In the genomic region with DNA sequence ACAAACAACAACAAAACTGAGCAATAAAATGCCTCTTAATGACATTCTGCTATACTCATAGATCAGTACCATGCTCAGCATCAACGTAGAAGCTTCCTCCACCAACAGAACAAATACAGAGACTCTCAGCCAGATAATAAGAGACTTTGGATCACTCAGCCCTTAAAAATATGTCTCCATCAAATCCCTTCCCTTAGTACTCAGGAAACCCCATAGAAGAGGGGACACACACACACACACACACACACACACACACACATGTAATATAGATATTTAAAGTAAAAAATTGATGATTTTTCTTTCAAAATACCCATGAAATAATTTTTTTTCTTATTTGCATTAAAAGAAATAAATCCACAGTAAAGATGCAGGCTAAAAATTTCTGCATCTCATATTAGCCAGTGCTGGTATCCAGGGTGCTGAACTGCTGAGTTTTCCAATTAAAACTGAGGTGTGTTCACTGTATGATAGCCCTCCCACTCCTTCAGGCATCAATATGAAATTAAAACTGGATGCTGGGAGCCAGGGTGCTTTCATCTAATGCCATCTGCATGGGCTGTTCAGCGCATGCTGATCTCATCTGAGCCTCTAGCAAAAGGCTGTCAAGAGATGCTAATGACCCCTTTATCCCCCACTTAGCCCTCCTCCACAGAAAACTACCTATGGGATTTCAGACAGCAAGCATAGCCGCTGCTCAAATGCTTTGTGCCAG, we compare ENCODE assay signal across 16 mouse cellular contexts.
A peak's percentile ranks its signal among the peaks of the same experiment; 100 is the strongest.
DNase-seq lines count a peak whose midpoint lies in the region; ATAC-seq and TF ChIP-seq lines count a peak whose summit lies in the region.
"Had no signal": no experiment of that assay in that cellular context is flagged by ENCODE, and none has a peak within 500 bp of the region (broad histone marks: within the 10 kb centered on the region; RNA-seq: fewer than 3 reads in every experiment).

No protein-coding gene starts in this region.

- H3K9ac ChIP-seq in forebrain, embryonic 11.5 days (ENCODE audit: low read length): no peak overlapping the region
- no peak overlapping the region for H3K9ac ChIP-seq in forebrain, postnatal 0 days
- no peak overlapping the region for H3K9ac ChIP-seq in midbrain, embryonic 13.5 days (replicated peaks)
- H3K9ac ChIP-seq: embryonic facial prominence, embryonic 13.5 days had no signal

- H3K4me1 ChIP-seq in forebrain, embryonic 11.5 days (replicated peaks; ENCODE audit: control insufficient read depth, insufficient read depth, low read length): no peaks in the 10 kb centered on the region; the same call in 1 of the 2 replicates
- peaks cover 9% of the 10 kb centered on the region for H3K4me1 ChIP-seq in forebrain, embryonic 10.5 days
- no peaks in the 10 kb centered on the region for H3K4me1 ChIP-seq in forebrain, postnatal 0 days (ENCODE audit: insufficient read depth)
- H3K4me1 ChIP-seq in midbrain, embryonic 13.5 days (replicated peaks): peaks cover 20% of the 10 kb centered on the region
- H3K4me1 ChIP-seq: embryonic facial prominence, embryonic 13.5 days had no signal

- no peaks in the 10 kb centered on the region for H3K27me3 ChIP-seq in forebrain, embryonic 11.5 days (ENCODE audit: control insufficient read depth, insufficient read depth, low read length)
- H3K27me3 ChIP-seq in forebrain, embryonic 10.5 days (ENCODE audit: poor library complexity, severe bottlenecking): no peaks in the 10 kb centered on the region
- no peaks in the 10 kb centered on the region for H3K27me3 ChIP-seq in forebrain, postnatal 0 days (ENCODE audit: insufficient read depth, low read length)
- no peaks in the 10 kb centered on the region for H3K27me3 ChIP-seq in midbrain, embryonic 13.5 days
- H3K27me3 ChIP-seq: CH12.LX; embryonic facial prominence, embryonic 13.5 days had no signal

- TF ChIP-seq POLR2A in brain, embryonic 14.5 days (IDR thresholded peaks at IDR 0.05; ENCODE audit: borderline replicate concordance, extremely low read depth, insufficient read depth, insufficient read length, poor library complexity, severe bottlenecking): no peak

- no peaks in the 10 kb centered on the region for H3K36me3 ChIP-seq in forebrain, embryonic 11.5 days (ENCODE audit: control insufficient read depth, insufficient read depth, low read length)
- H3K36me3 ChIP-seq in forebrain, embryonic 10.5 days (replicated peaks): no peaks in the 10 kb centered on the region
- H3K36me3 ChIP-seq in forebrain, postnatal 0 days (ENCODE audit: insufficient read depth): no peaks in the 10 kb centered on the region
- H3K36me3 ChIP-seq in midbrain, embryonic 13.5 days: no peaks in the 10 kb centered on the region
- H3K36me3 ChIP-seq: embryonic facial prominence, embryonic 13.5 days had no signal

- no peak overlapping the region for H3K4me2 ChIP-seq in forebrain, embryonic 11.5 days (ENCODE audit: low read depth, low read length, severe bottlenecking)
- no peak overlapping the region for H3K4me2 ChIP-seq in forebrain, postnatal 0 days (ENCODE audit: low read depth)
- H3K4me2 ChIP-seq in midbrain, embryonic 13.5 days (replicated peaks): no peak overlapping the region
- H3K4me2 ChIP-seq: embryonic facial prominence, embryonic 13.5 days had no signal

- peak; percentile 86 for ATAC-seq in forebrain, embryonic 11.5 days (replicated peaks; ENCODE audit: low FRiP score)
- peak; percentile 27; the same call in 1 of the 2 replicates for ATAC-seq in forebrain, postnatal 0 days
- ATAC-seq in midbrain, embryonic 13.5 days: peak; percentile 96

- no peak for TF ChIP-seq CTCF in brain, embryonic 14.5 days (IDR thresholded peaks at IDR 0.05; ENCODE audit: borderline replicate concordance, extremely low read depth, insufficient read depth, insufficient read length)
- no peak for TF ChIP-seq CTCF in forebrain, postnatal 0 days (IDR thresholded peaks at IDR 0.05; ENCODE audit: low read depth)

- H3K27ac ChIP-seq in forebrain, embryonic 11.5 days (ENCODE audit: low read depth, low read length): no peak overlapping the region
- H3K27ac ChIP-seq in forebrain, embryonic 10.5 days: no peak overlapping the region
- no peak overlapping the region for H3K27ac ChIP-seq in forebrain, postnatal 0 days (ENCODE audit: low read depth, low read length)
- H3K27ac ChIP-seq in midbrain, embryonic 13.5 days: peak overlapping the region; percentile 77
- H3K27ac ChIP-seq: embryonic facial prominence, embryonic 13.5 days had no signal

- H3K4me3 ChIP-seq in forebrain, embryonic 11.5 days (ENCODE audit: low read depth, low read length): no peak overlapping the region
- no peak overlapping the region for H3K4me3 ChIP-seq in forebrain, embryonic 10.5 days
- no peak overlapping the region for H3K4me3 ChIP-seq in forebrain, postnatal 0 days (ENCODE audit: low read depth, low read length)
- no peak overlapping the region for H3K4me3 ChIP-seq in midbrain, embryonic 13.5 days (replicated peaks)
- H3K4me3 ChIP-seq: embryonic facial prominence, embryonic 13.5 days had no signal

- WGBS in forebrain, embryonic 11.5 days: 47% methylated on average over 3 of the region's 3 CpGs
- WGBS in forebrain, embryonic 10.5 days: 64% methylated on average over 3 of the region's 3 CpGs
- WGBS in forebrain, postnatal 0 days: 34% methylated on average over 3 of the region's 3 CpGs
- WGBS in midbrain, embryonic 13.5 days: 30% methylated on average over 3 of the region's 3 CpGs

- no peaks in the 10 kb centered on the region for H3K9me3 ChIP-seq in forebrain, embryonic 11.5 days (ENCODE audit: control insufficient read depth, low read length)
- no peaks in the 10 kb centered on the region for H3K9me3 ChIP-seq in forebrain, embryonic 10.5 days
- H3K9me3 ChIP-seq in forebrain, postnatal 0 days (ENCODE audit: low read length): no peaks in the 10 kb centered on the region
- no peaks in the 10 kb centered on the region for H3K9me3 ChIP-seq in midbrain, embryonic 13.5 days
- H3K9me3 ChIP-seq: embryonic facial prominence, embryonic 13.5 days had no signal

- DNase-seq in forebrain, embryonic 11.5 days (ENCODE audit: low spot score): peak; percentile 49
- DNase-seq in forebrain, embryonic 10.5 days (ENCODE audit: extremely low spot score, low spot score): no peak
- DNase-seq in brain, embryonic 14.5 days (ENCODE audit: low read depth): peak; percentile 92
- no peak for DNase-seq in forebrain, postnatal 0 days
- DNase-seq in left cerebral cortex, adult 11 months (ENCODE audit: low spot score): no peak
- no peak for DNase-seq in gastrocnemius, postnatal 4 days (ENCODE audit: low spot score in 2 of 2)
- no peak for DNase-seq in frontal cortex, adult 2 months (ENCODE audit: extremely low spot score in 1 of 2, low spot score in 1 of 2)
- DNase-seq: adrenal gland, adult 2 months; cerebellum, adult 11-12 months; cerebellum, postnatal 36 days; kidney, adult 18-20 months; kidney, postnatal 10 days; thymus, postnatal 36 days had no signal

Comparison
In these comparisons a context has a peak if more than half of its experiments do, and no peak if none do; other contexts are left out.
1. DNase-seq: peak in forebrain, embryonic 11.5 days (single experiment) and brain, embryonic 14.5 days (single experiment); none in forebrain, embryonic 10.5 days (single experiment), forebrain, postnatal 0 days (single experiment), left cerebral cortex, adult 11 months (single experiment), gastrocnemius, postnatal 4 days (0 of 2) and frontal cortex, adult 2 months (0 of 2).
2. ATAC-seq: peak in every context shown above with its lines; median percentile 96 in midbrain, embryonic 13.5 days; 86 in forebrain, embryonic 11.5 days; 27 in forebrain, postnatal 0 days.